Mouse (Mus musculus) adrenal gland, postnatal 36 days (tissue): ENCODE measurements around the gene Olfr293. TPM values are rescaled to one million over a fixed set of nuclear protein-coding genes. Genes with fewer than 3 reads are reported as not detected.

Source experiments
- DNase-seq, 2 experiments: peaks; one replicate each; pipeline ENCODE4 v3.0.0; 2021; ENCODE audit warnings: mixed read lengths in 1 of 2
- long read RNA-seq, 2 experiments: library from polyadenylated mRNA; stranded (forward); transcript quantifications; one replicate each; pipeline ENCODE4 v2.0.0; 2021; ENCODE audit warnings: borderline sequencing depth in 2 of 2
- total RNA-seq, 2 experiments: library from RNA; stranded (reverse); gene quantifications; 2 replicates each; pipeline ENCODE4 v1.2.3; 2021

The Olfr293 gene
- total RNA-seq = not detected
- long read RNA-seq, experiment 1 = 0 reads
- long read RNA-seq, experiment 2 = 0 reads

GRCm38 (mm10) chr7:86648761-86649160 lies at the start of gene Olfr293:
TSS of gene Olfr293 (plus strand) at chr7:86649061.
- DNase-seq = no peak

GRCm38 (mm10) chr7:86616543-86616942 lies 32.3 kb upstream of the Olfr293 start, which contains the start of gene Olfr294:
TSS of gene Olfr294 (minus strand) at chr7:86616643.
- DNase-seq = no peak

DNA sequence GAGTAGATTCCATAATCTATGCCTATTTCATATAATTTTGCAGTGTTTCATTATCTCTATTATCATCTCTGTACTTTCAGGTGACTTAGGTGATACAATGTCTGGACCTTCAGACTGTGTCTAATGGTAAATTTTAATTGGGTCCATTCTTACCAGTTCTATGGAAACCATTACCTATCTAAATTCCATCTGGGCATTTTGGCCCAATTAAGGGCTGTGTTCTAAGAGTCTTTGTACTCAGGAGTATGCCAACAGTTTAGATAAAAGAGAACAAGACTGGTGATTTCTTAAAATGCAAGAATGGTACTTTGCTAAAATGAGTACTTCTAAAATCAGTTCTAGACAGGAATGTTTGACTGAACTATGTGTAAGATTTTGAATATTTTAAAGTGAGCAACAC lies 39.2 kb downstream of the Olfr293 start, which contains the start of gene Olfr292:
Gene Olfr292, plus strand, starts transcription at position 301 of the 400 bp plus-strand sequence.
- no peak for DNase-seq

Other genes with a start within 250 kb of the Olfr293 start
- not detected for gene Olfr301, start 245.2 kb upstream of the Olfr293 start, total RNA-seq
- gene Olfr299, start 189.1 kb upstream of the Olfr293 start, total RNA-seq = not detected
- gene Olfr298, start 156.6 kb upstream of the Olfr293 start, total RNA-seq = not detected
- gene Olfr297, start 129.1 kb upstream of the Olfr293 start, total RNA-seq = not detected
- not detected for gene Olfr295, start 65.2 kb upstream of the Olfr293 start, total RNA-seq
- not detected for gene Olfr294, start 32.4 kb upstream of the Olfr293 start, total RNA-seq
- not detected for gene Olfr292, start 39.3 kb downstream of the Olfr293 start, total RNA-seq
- gene Folh1, start 126.9 kb downstream of the Olfr293 start, total RNA-seq = 1 to 10 TPM in 1 of 2 experiments, under 1 TPM in 1; 0.82 to 1.7 TPM
- gene Vmn2r77, start 146.0 kb downstream of the Olfr293 start, total RNA-seq = not detected